Mouse (Mus musculus) C2C12 (cell line): ENCODE measurements around the gene Prdx5.

Source experiments
- CEBPB ChIP-seq: IDR thresholded peaks from one replicate; pipeline ENCODE4 v1.6.1; 2011; ENCODE audit warnings: low read depth, mild to moderate bottlenecking, control low read depth, moderate library complexity
- CTCF ChIP-seq: IDR thresholded peaks from one replicate; pipeline ENCODE4 v1.5.1; 2011; ENCODE audit not compliant: control insufficient read depth, insufficient read depth, insufficient read length
- FOSL1 ChIP-seq: IDR thresholded peaks from one replicate; pipeline ENCODE4 v1.8.0; 2011; ENCODE audit warnings: mild to moderate bottlenecking, low read length; ENCODE audit not compliant: poor library complexity, insufficient read depth, severe bottlenecking
- MAX ChIP-seq: IDR thresholded peaks from one replicate; pipeline ENCODE4 v1.6.1; 2011; ENCODE audit warnings: mild to moderate bottlenecking, control low read depth
- USF1 ChIP-seq: IDR thresholded peaks from one replicate; pipeline ENCODE4 v1.6.1; 2011; ENCODE audit warnings: low read depth, mild to moderate bottlenecking, control low read depth, moderate library complexity

GRCm38 (mm10) chr19:6928080-6928479 lies 18.2 kb upstream of the Prdx5 start:
- TF ChIP-seq CTCF (no peak), USF1 (no peak), MAX (no peak), FOSL1 (no peak), CEBPB (no peak)
